Mouse (Mus musculus): ENCODE measurements at regions not wholly inside any gene's neighbourhood (a gene's known extent, or its start where the extent isn't known, plus 50 kb on each side); places are given as distances from the start of the nearest gene placed in this dataset.

DNA sequence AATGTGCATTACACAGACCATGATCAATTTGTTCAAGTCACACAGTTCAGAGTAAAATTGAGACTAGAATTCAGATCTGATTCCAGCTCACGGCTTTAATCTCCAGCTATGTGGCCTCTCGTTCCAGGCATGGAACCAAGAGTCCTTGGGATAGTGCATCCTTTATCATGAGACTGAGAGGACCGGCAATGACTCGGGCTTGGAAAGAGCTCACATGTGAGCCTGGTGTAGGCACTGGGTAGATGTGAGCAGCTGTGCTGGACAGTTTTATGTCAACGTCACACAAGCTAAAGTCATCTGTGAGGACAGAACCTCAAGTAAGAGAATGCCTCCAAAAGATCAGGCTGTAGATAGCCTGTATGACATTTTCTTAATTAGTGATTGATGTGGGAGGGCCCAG, 228.3 kb downstream of the Plpp3 start:
- TF ChIP-seq TCF12 (IDR thresholded peaks at IDR 0.05; ENCODE audit: insufficient read depth, poor library complexity, severe bottlenecking): no peak
- TF ChIP-seq MAX (IDR thresholded peaks at IDR 0.05; ENCODE audit: low read depth): no peak
- TF ChIP-seq POLR2A (IDR thresholded peaks at IDR 0.05; ENCODE audit: insufficient read length, low read depth): no peak
- TF ChIP-seq MYOG (IDR thresholded peaks at IDR 0.05; ENCODE audit: control insufficient read depth in 1 of 3, insufficient read depth in 1 of 3, insufficient read length in 2 of 3, low read depth in 2 of 3): no peak
- no peak for TF ChIP-seq SRF (IDR thresholded peaks at IDR 0.05; ENCODE audit: control insufficient read depth, insufficient read length, low read depth)
- TF ChIP-seq USF1 (IDR thresholded peaks at IDR 0.05; ENCODE audit: low read depth): no peak

Measured in myocyte (in vitro differentiated cells).